ENCODE assay signal across 8 mouse cellular contexts in genomic region chr11:51637971-51638414, GRCm38 (mm10). TPM values are rescaled to one million over a fixed set of nuclear protein-coding genes. Genes with fewer than 3 reads are reported as not detected.
DNase-seq lines count a peak whose midpoint lies in the region; ATAC-seq lines count a peak whose summit lies in the region.

No protein-coding gene starts in this region.

- 5% methylated on average over 17 of the region's 17 CpGs for WGBS in midbrain, embryonic 11.5 days
- WGBS in midbrain, embryonic 15.5 days: 6% methylated on average over 17 of the region's 17 CpGs
- 4% methylated on average over 17 of the region's 17 CpGs for WGBS in embryonic facial prominence, embryonic 10.5 days
- 6% methylated on average over 17 of the region's 17 CpGs for whole genome bisulfite sequencing in liver, embryonic 13.5 days (ENCODE audit: insufficient replicate concordance)
- 3% methylated on average over 17 of the region's 17 CpGs for WGBS in neural tube, embryonic 11.5 days

- ATAC-seq in midbrain, embryonic 11.5 days (ENCODE audit: low FRiP score): no peak
- no peak for ATAC-seq in midbrain, embryonic 15.5 days (replicated peaks)
- no peak for ATAC-seq in liver, embryonic 13.5 days (ENCODE audit: low read depth)
- no peak for ATAC-seq in neural tube, embryonic 11.5 days (ENCODE audit: insufficient read depth, low FRiP score, low TSS enrichment)

- H3K27ac ChIP-seq in midbrain, embryonic 11.5 days (ENCODE audit: low read depth, low read length): no peak overlapping the region
- H3K27ac ChIP-seq in midbrain, embryonic 15.5 days: no peak overlapping the region
- H3K27ac ChIP-seq in embryonic facial prominence, embryonic 10.5 days (replicated peaks): peak overlapping the region; percentile 78
- H3K27ac ChIP-seq in liver, embryonic 13.5 days: no peak overlapping the region
- H3K27ac ChIP-seq in neural tube, embryonic 11.5 days (ENCODE audit: low read depth, low read length): no peak overlapping the region

- no peaks in the 10 kb centered on the region for H3K9me3 ChIP-seq in midbrain, embryonic 11.5 days (ENCODE audit: control insufficient read depth, low read length)
- H3K9me3 ChIP-seq in midbrain, embryonic 15.5 days: no peaks in the 10 kb centered on the region
- H3K9me3 ChIP-seq in embryonic facial prominence, embryonic 10.5 days: no peaks in the 10 kb centered on the region
- H3K9me3 ChIP-seq in liver, embryonic 13.5 days (replicated peaks): no peaks in the 10 kb centered on the region
- H3K9me3 ChIP-seq in neural tube, embryonic 11.5 days (ENCODE audit: control insufficient read depth, low read length): no peaks in the 10 kb centered on the region

- no peaks in the 10 kb centered on the region for H3K27me3 ChIP-seq in midbrain, embryonic 11.5 days (ENCODE audit: control insufficient read depth, insufficient read depth, low read length)
- H3K27me3 ChIP-seq in midbrain, embryonic 15.5 days (replicated peaks): peaks cover 10% of the 10 kb centered on the region
- no peaks in the 10 kb centered on the region for H3K27me3 ChIP-seq in embryonic facial prominence, embryonic 10.5 days (replicated peaks; ENCODE audit: low read depth, poor library complexity, severe bottlenecking)
- H3K27me3 ChIP-seq in liver, embryonic 13.5 days: 0 out of 2 replicates have a peak, but pooled peaks cover 2% of the 10 kb centered on the region
- H3K27me3 ChIP-seq in neural tube, embryonic 11.5 days (ENCODE audit: control insufficient read depth, insufficient read depth, low read length): no peaks in the 10 kb centered on the region

- H3K9ac ChIP-seq in midbrain, embryonic 11.5 days (ENCODE audit: low read length): peak overlapping the region; percentile 14; the same call in 1 of the 2 replicates
- H3K9ac ChIP-seq in midbrain, embryonic 15.5 days: no peak overlapping the region
- H3K9ac ChIP-seq in liver, embryonic 13.5 days: peak overlapping the region; percentile 42
- H3K9ac ChIP-seq in neural tube, embryonic 11.5 days (ENCODE audit: low read length): peak overlapping the region; percentile 40; the same call in 1 of the 2 replicates

- no peak overlapping the region for H3K4me3 ChIP-seq in midbrain, embryonic 11.5 days (ENCODE audit: low read depth, low read length)
- H3K4me3 ChIP-seq in midbrain, embryonic 15.5 days: no peak overlapping the region
- peak overlapping the region; percentile 44 for H3K4me3 ChIP-seq in embryonic facial prominence, embryonic 10.5 days
- peak overlapping the region; percentile 25 for H3K4me3 ChIP-seq in liver, embryonic 13.5 days (replicated peaks)
- H3K4me3 ChIP-seq in neural tube, embryonic 11.5 days (ENCODE audit: low read depth, low read length): no peak overlapping the region

- peak overlapping the region; percentile 3; the same call in 1 of the 2 replicates for H3K4me2 ChIP-seq in midbrain, embryonic 11.5 days
- H3K4me2 ChIP-seq in midbrain, embryonic 15.5 days: no peak overlapping the region
- peak overlapping the region; percentile 54 for H3K4me2 ChIP-seq in liver, embryonic 13.5 days
- H3K4me2 ChIP-seq in neural tube, embryonic 11.5 days (ENCODE audit: low read depth): 0 out of 2 replicates have a peak overlapping the region, but pooled peaks have one; percentile 1

- peak; percentile 93 for DNase-seq in midbrain, embryonic 11.5 days (ENCODE audit: low spot score, missing footprints)
- DNase-seq in embryonic facial prominence, embryonic 10.5 days (ENCODE audit: low spot score): peak; percentile 83
- DNase-seq in heart, postnatal 4 days: peak; percentile 58
- no peak for DNase-seq in liver, embryonic 13.5 days
- peak; percentile 69 for DNase-seq in neural tube, embryonic 11.5 days (ENCODE audit: low spot score)
- DNase-seq in urinary bladder, postnatal 36 days (ENCODE audit: low spot score in 2 of 2): no peak
- no peak for DNase-seq in c-Kit-positive CD71-positive TER-119-positive erythroid progenitor cells, embryonic 14.5 days (ENCODE audit: low spot score)

- H3K36me3 ChIP-seq in midbrain, embryonic 11.5 days (ENCODE audit: control insufficient read depth, insufficient read depth, low read length): no peaks in the 10 kb centered on the region
- H3K36me3 ChIP-seq in midbrain, embryonic 15.5 days (replicated peaks): no peaks in the 10 kb centered on the region
- peaks cover 20% of the 10 kb centered on the region for H3K36me3 ChIP-seq in embryonic facial prominence, embryonic 10.5 days (replicated peaks)
- no peaks in the 10 kb centered on the region for H3K36me3 ChIP-seq in liver, embryonic 13.5 days
- no peaks in the 10 kb centered on the region for H3K36me3 ChIP-seq in neural tube, embryonic 11.5 days (ENCODE audit: control insufficient read depth, insufficient read depth, low read length)

- peaks cover 11% of the 10 kb centered on the region; the same call in 1 of the 2 replicates for H3K4me1 ChIP-seq in midbrain, embryonic 11.5 days (ENCODE audit: control insufficient read depth, insufficient read depth, low read length)
- H3K4me1 ChIP-seq in midbrain, embryonic 15.5 days: peaks cover 27% of the 10 kb centered on the region
- peaks cover 30% of the 10 kb centered on the region for H3K4me1 ChIP-seq in embryonic facial prominence, embryonic 10.5 days
- H3K4me1 ChIP-seq in liver, embryonic 13.5 days (replicated peaks): peaks cover 49% of the 10 kb centered on the region
- H3K4me1 ChIP-seq in neural tube, embryonic 11.5 days (ENCODE audit: control insufficient read depth, insufficient read depth, low read length): peaks cover 3% of the 10 kb centered on the region; the same call in 1 of the 2 replicates

RNA-seq across cellular contexts. Expression of gene Rmnd5b, which starts 2.3 kb away (rescaled TPM):
- polyA plus RNA-seq in midbrain, embryonic 11.5 days (2014; fragmentation: Nextera tagmentation; extraction: Ambion mirVana): 40.4 and 41.5 TPM in 2 replicates
- 83.7 and 89.3 TPM in 2 replicates for polyA plus RNA-seq in midbrain, embryonic 15.5 days (2015; fragmentation: Nextera tagmentation; extraction: Ambion mirVana)
- 32.7 and 38.1 TPM in 2 replicates for polyA plus RNA-seq in embryonic facial prominence, embryonic 10.5 days (2016; fragmentation: Nextera tagmentation; extraction: Ambion mirVana)
- 10 to 100 TPM; 24.3 to 27.4 TPM for total RNA-seq in heart, postnatal 4 days (2021)
- 24.9 and 25.1 TPM in 2 replicates for polyA plus RNA-seq in liver, embryonic 13.5 days (2015; fragmentation: Nextera tagmentation; extraction: Ambion mirVana)
- 51.2 and 52.6 TPM in 2 replicates for polyA plus RNA-seq in neural tube, embryonic 11.5 days (2014; fragmentation: Nextera tagmentation; extraction: Ambion mirVana)

RNA-seq across cellular contexts. Expression of gene N4bp3, which starts 12.6 kb away (rescaled TPM):
- 6.3 and 9.2 TPM in 2 replicates for polyA plus RNA-seq in midbrain, embryonic 11.5 days (2014; fragmentation: Nextera tagmentation; extraction: Ambion mirVana)
- 20.5 and 21.1 TPM in 2 replicates for polyA plus RNA-seq in midbrain, embryonic 15.5 days (2015; fragmentation: Nextera tagmentation; extraction: Ambion mirVana)
- 15.8 and 17.4 TPM in 2 replicates for polyA plus RNA-seq in embryonic facial prominence, embryonic 10.5 days (2016; fragmentation: Nextera tagmentation; extraction: Ambion mirVana)
- 10 to 100 TPM; 41.3 to 44.4 TPM for total RNA-seq in heart, postnatal 4 days (2021)
- polyA plus RNA-seq in liver, embryonic 13.5 days (2015; fragmentation: Nextera tagmentation; extraction: Ambion mirVana): 3.1 and 3.2 TPM in 2 replicates
- 12.2 and 13.5 TPM in 2 replicates for polyA plus RNA-seq in neural tube, embryonic 11.5 days (2014; fragmentation: Nextera tagmentation; extraction: Ambion mirVana)

RNA-seq across cellular contexts. Expression of gene D930048N14Rik, which starts 12.8 kb away (rescaled TPM):
- polyA plus RNA-seq in midbrain, embryonic 11.5 days (2014; fragmentation: Nextera tagmentation; extraction: Ambion mirVana): 0.18 and 0.52 TPM in 2 replicates
- polyA plus RNA-seq in midbrain, embryonic 15.5 days (2015; fragmentation: Nextera tagmentation; extraction: Ambion mirVana): 0.91 and 0.94 TPM in 2 replicates
- 1.6 and 2.4 TPM in 2 replicates for polyA plus RNA-seq in embryonic facial prominence, embryonic 10.5 days (2016; fragmentation: Nextera tagmentation; extraction: Ambion mirVana)
- total RNA-seq in heart, postnatal 4 days (2021): 1 to 10 TPM; 1.3 to 2.0 TPM
- 0.29 and 0.49 TPM in 2 replicates for polyA plus RNA-seq in liver, embryonic 13.5 days (2015; fragmentation: Nextera tagmentation; extraction: Ambion mirVana)
- polyA plus RNA-seq in neural tube, embryonic 11.5 days (2014; fragmentation: Nextera tagmentation; extraction: Ambion mirVana): 0.74 and 1.4 TPM in 2 replicates

RNA-seq across cellular contexts. Expression of gene Nhp2, which starts 18.5 kb away (rescaled TPM):
- polyA plus RNA-seq in midbrain, embryonic 11.5 days (2014; fragmentation: Nextera tagmentation; extraction: Ambion mirVana): 152 and 167 TPM in 2 replicates
- polyA plus RNA-seq in midbrain, embryonic 15.5 days (2015; fragmentation: Nextera tagmentation; extraction: Ambion mirVana): 91.5 and 95.2 TPM in 2 replicates
- polyA plus RNA-seq in embryonic facial prominence, embryonic 10.5 days (2016; fragmentation: Nextera tagmentation; extraction: Ambion mirVana): 260 and 276 TPM in 2 replicates
- 10 to 100 TPM; 41.4 to 42.4 TPM for total RNA-seq in heart, postnatal 4 days (2021)
- 186 and 203 TPM in 2 replicates for polyA plus RNA-seq in liver, embryonic 13.5 days (2015; fragmentation: Nextera tagmentation; extraction: Ambion mirVana)
- 155 and 168 TPM in 2 replicates for polyA plus RNA-seq in neural tube, embryonic 11.5 days (2014; fragmentation: Nextera tagmentation; extraction: Ambion mirVana)

RNA-seq across cellular contexts. Expression of gene Hnrnpab, which starts 31.3 kb away (rescaled TPM):
- polyA plus RNA-seq in midbrain, embryonic 11.5 days (2014; fragmentation: Nextera tagmentation; extraction: Ambion mirVana): 802 and 844 TPM in 2 replicates
- 353 and 380 TPM in 2 replicates for polyA plus RNA-seq in midbrain, embryonic 15.5 days (2015; fragmentation: Nextera tagmentation; extraction: Ambion mirVana)
- 636 and 666 TPM in 2 replicates for polyA plus RNA-seq in embryonic facial prominence, embryonic 10.5 days (2016; fragmentation: Nextera tagmentation; extraction: Ambion mirVana)
- total RNA-seq in heart, postnatal 4 days (2021): 100 to 1,000 TPM; 366 to 372 TPM
- 250 and 275 TPM in 2 replicates for polyA plus RNA-seq in liver, embryonic 13.5 days (2015; fragmentation: Nextera tagmentation; extraction: Ambion mirVana)
- 764 and 777 TPM in 2 replicates for polyA plus RNA-seq in neural tube, embryonic 11.5 days (2014; fragmentation: Nextera tagmentation; extraction: Ambion mirVana)

Comparison
In these comparisons a context has a peak if more than half of its experiments do, and no peak if none do; other contexts are left out.
1. DNase-seq: peak in midbrain, embryonic 11.5 days (single experiment), embryonic facial prominence, embryonic 10.5 days (single experiment), heart, postnatal 4 days (single experiment) and neural tube, embryonic 11.5 days (single experiment); none in liver, embryonic 13.5 days (single experiment), urinary bladder, postnatal 36 days (0 of 2) and c-Kit-positive CD71-positive TER-119-positive erythroid progenitor cells, embryonic 14.5 days (single experiment).
2. H3K4me3 ChIP-seq: peak in embryonic facial prominence, embryonic 10.5 days (single experiment) and liver, embryonic 13.5 days (single experiment); none in midbrain, embryonic 11.5 days (single experiment), midbrain, embryonic 15.5 days (single experiment) and neural tube, embryonic 11.5 days (single experiment).